Mouse (Mus musculus): ENCODE results near the gene Cyth1. TPM values are rescaled to one million over a fixed set of nuclear protein-coding genes. Genes with fewer than 3 reads are reported as not detected.

Gene Cyth1
- polyA plus RNA-seq, 1 experiment = 9.3 TPM

DNA sequence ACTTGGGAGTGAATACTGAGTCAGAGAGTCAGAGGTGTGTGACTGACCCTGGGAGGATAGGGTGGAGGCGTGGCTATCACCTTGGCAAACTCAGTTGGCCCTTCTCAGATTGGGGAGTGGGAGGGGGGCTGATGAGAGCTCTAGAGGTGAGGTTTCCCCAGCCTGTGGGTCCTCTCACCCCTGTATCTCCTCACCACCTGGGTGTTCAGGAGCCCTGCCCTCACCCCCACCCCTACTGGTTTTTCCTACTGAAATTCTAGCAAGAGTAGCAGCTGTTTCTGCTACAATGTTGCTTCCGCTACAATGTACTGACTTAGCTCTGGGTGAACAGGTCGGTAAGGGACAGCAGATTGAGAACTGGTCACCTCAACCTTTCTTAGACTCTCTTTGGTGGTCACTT, 164.1 kb downstream of the Cyth1 start:
- Histone ChIP-seq H3K36me3 (replicated peaks; ENCODE audit: low read length) (no peaks in the 10 kb centered on the region), H3K4me3 (replicated peaks) (no peak overlapping the region), H3K27me3 (replicated peaks) (peaks cover 80% of the 10 kb centered on the region), H3K4me1 (peaks cover 5% of the 10 kb centered on the region; the same call in 1 of the 2 replicates), H3K9me3 (no peaks in the 10 kb centered on the region)
- no peak for TF ChIP-seq FLI1 (IDR thresholded peaks at IDR 0.05; ENCODE audit: low read length)
- TF ChIP-seq GATA1 (IDR thresholded peaks at IDR 0.05; ENCODE audit: borderline replicate concordance, low read length) = no peak

DNA sequence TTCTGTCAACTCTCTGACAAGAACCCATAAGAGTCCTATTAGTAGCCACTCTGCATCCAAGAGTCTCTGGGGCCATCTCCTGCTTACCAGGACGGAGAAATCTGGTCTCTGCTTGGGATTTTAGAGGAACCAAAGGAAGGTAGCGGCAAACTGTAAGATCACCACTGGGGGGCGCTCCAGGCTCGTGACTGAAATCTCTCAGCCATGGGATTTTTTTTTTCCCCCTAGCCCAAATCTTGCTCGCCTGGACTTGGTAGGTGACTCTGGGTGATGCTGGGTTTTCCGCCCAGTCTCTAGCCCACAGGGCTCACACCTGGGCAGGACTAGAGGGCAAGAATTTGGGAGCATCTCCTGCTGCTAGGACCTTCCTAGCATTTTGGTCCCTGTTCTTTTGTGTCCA, 164.6 kb downstream of the Cyth1 start:
- no peak for TF ChIP-seq GATA1 (IDR thresholded peaks at IDR 0.05; ENCODE audit: borderline replicate concordance, low read length)
- no peak for TF ChIP-seq FLI1 (IDR thresholded peaks at IDR 0.05; ENCODE audit: low read length)
- peaks cover 79% of the 10 kb centered on the region for H3K27me3 ChIP-seq (replicated peaks)
- no peaks in the 10 kb centered on the region for H3K36me3 ChIP-seq (replicated peaks; ENCODE audit: low read length)
- H3K9me3 ChIP-seq = no peaks in the 10 kb centered on the region
- H3K4me3 ChIP-seq (replicated peaks) = no peak overlapping the region
- H3K4me1 ChIP-seq = peaks cover 5% of the 10 kb centered on the region; the same call in 1 of the 2 replicates

DNA sequence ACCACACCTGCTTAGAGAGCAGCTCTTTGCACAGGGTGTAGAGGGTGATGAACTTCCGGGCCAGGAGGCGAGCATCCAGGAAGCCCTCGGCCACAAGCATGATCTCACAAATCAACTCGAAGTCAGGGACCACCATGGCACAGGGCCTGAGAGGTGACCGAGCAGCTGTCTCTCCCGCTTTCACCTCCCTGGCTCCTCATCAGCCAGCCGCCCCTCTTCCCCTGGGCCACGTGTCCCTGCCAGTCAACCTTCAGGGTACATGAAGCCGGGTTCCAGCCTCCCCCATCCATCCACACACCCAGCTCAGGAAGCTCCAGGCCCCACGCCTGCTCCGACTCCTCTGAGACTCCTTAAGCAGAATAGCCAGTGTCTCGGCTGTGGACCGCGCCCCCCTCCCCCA, 166.1 kb downstream of the Cyth1 start:
- Histone ChIP-seq H3K4me1 (peaks cover 5% of the 10 kb centered on the region; the same call in 1 of the 2 replicates), H3K9me3 (no peaks in the 10 kb centered on the region), H3K27me3 (replicated peaks) (peaks cover 81% of the 10 kb centered on the region), H3K4me3 (replicated peaks) (no peak overlapping the region), H3K36me3 (replicated peaks; ENCODE audit: low read length) (no peaks in the 10 kb centered on the region)
- TF ChIP-seq GATA1 (IDR thresholded peaks at IDR 0.05; ENCODE audit: borderline replicate concordance, low read length) (no peak), FLI1 (IDR thresholded peaks at IDR 0.05; ENCODE audit: low read length) (no peak)

Other genes starting within 250 kb of the Cyth1 start
- gene Dnah17, start 118.0 kb downstream of the Cyth1 start, polyA plus RNA-seq (2012; ENCODE audit: insufficient read depth, low replicate concordance) = 0.06 and 0.11 TPM in 2 replicates
- 14.8 and 17.4 TPM in 2 replicates for gene Usp36, start 41.7 kb upstream of the Cyth1 start, polyA plus RNA-seq (2012; ENCODE audit: insufficient read depth, low replicate concordance)
- not detected in 2 replicates for gene Cep295nl, start 93.9 kb upstream of the Cyth1 start, polyA plus RNA-seq (2012; ENCODE audit: insufficient read depth, low replicate concordance)
- 8.4 and 8.9 TPM in 2 replicates for gene Timp2, start 107.1 kb upstream of the Cyth1 start, polyA plus RNA-seq (2012; ENCODE audit: insufficient read depth, low replicate concordance)
- 84.6 and 224 TPM in 2 replicates for gene Lgals3bp, start 153.5 kb upstream of the Cyth1 start, polyA plus RNA-seq (2012; ENCODE audit: insufficient read depth, low replicate concordance)
- 41.8 and 139 TPM in 2 replicates for gene Cant1, start 170.5 kb upstream of the Cyth1 start, polyA plus RNA-seq (2012; ENCODE audit: insufficient read depth, low replicate concordance)
- not detected in 2 replicates for gene C1qtnf1, start 179.6 kb upstream of the Cyth1 start, polyA plus RNA-seq (2012; ENCODE audit: insufficient read depth, low replicate concordance)
- gene Engase, start 228.2 kb upstream of the Cyth1 start, polyA plus RNA-seq (2012; ENCODE audit: insufficient read depth, low replicate concordance) = 72.2 and 151 TPM in 2 replicates